Mouse (Mus musculus): ENCODE data around the gene Dlgap4. TPM values are rescaled to one million over a fixed set of nuclear protein-coding genes. Genes with fewer than 3 reads are reported as not detected.
"Not testable (repeated sequence)": the region's sequence is repeated elsewhere in the genome, so short reads cannot be mapped to it uniquely, and the experiment has no call there.

Dlgap4 gene
- total RNA-seq, 4 experiments from 2014 or later = 180 to 193 (median 189) TPM

GRCm38 (mm10) chr2:156775455-156776435 is 162.2 kb downstream of the Dlgap4 start:
- no peak for DNase-seq (ENCODE audit: low spot score in 2 of 2)

- no peak for DNase-seq (ENCODE audit: low spot score in 2 of 2)
Observed at GRCm38 (mm10) chr2:156776907-156777306, 163.4 kb downstream of the Dlgap4 start.

GRCm38 (mm10) chr2:156777326-156778004 is 164.0 kb downstream of the Dlgap4 start:
- DNase-seq (ENCODE audit: low spot score in 2 of 2) = no peak

GRCm38 (mm10) chr2:156778571-156778970 is 165.1 kb downstream of the Dlgap4 start:
- DNase-seq (ENCODE audit: low spot score in 2 of 2) = no peak

GRCm38 (mm10) chr2:156779036-156779435 is 165.5 kb downstream of the Dlgap4 start:
- no peak for DNase-seq (ENCODE audit: low spot score in 2 of 2)

- no peak for DNase-seq (ENCODE audit: low spot score in 2 of 2)
Observed at GRCm38 (mm10) chr2:156779488-156779887, 166.0 kb downstream of the Dlgap4 start.

- DNase-seq (ENCODE audit: low spot score in 2 of 2) = no peak
Observed at GRCm38 (mm10) chr2:156780129-156780528, 166.6 kb downstream of the Dlgap4 start.

GRCm38 (mm10) chr2:156780752-156781151 is 167.2 kb downstream of the Dlgap4 start:
- DNase-seq (ENCODE audit: low spot score in 2 of 2) = no peak

- no peak for DNase-seq (ENCODE audit: low spot score in 2 of 2)
Observed at GRCm38 (mm10) chr2:156781281-156781680, 167.8 kb downstream of the Dlgap4 start.

- DNase-seq (ENCODE audit: low spot score in 2 of 2) = no peak
Observed at GRCm38 (mm10) chr2:156781836-156782480, 168.5 kb downstream of the Dlgap4 start.

- DNase-seq (ENCODE audit: low spot score in 2 of 2) = no peak
Observed at GRCm38 (mm10) chr2:156782481-156783348, 169.2 kb downstream of the Dlgap4 start.

GRCm38 (mm10) chr2:156783349-156783728 is 169.8 kb downstream of the Dlgap4 start:
- DNase-seq (ENCODE audit: low spot score in 2 of 2) = no peak

- no peak for DNase-seq (ENCODE audit: low spot score in 2 of 2)
Observed at GRCm38 (mm10) chr2:156784016-156784585, 170.6 kb downstream of the Dlgap4 start.

- DNase-seq (ENCODE audit: low spot score in 2 of 2) = no peak
Observed at GRCm38 (mm10) chr2:156784891-156785290, 171.4 kb downstream of the Dlgap4 start.

- not testable (repeated sequence) for DNase-seq (ENCODE audit: low spot score in 2 of 2)
Observed at GRCm38 (mm10) chr2:156786369-156786768, 172.9 kb downstream of the Dlgap4 start.

GRCm38 (mm10) chr2:156787090-156787775 is 173.7 kb downstream of the Dlgap4 start:
- DNase-seq (ENCODE audit: low spot score in 2 of 2) = no peak

- DNase-seq (ENCODE audit: low spot score in 2 of 2) = no peak
Observed at GRCm38 (mm10) chr2:156787776-156788105, 174.2 kb downstream of the Dlgap4 start.

- DNase-seq (ENCODE audit: low spot score in 2 of 2) = no peak
Observed at GRCm38 (mm10) chr2:156788836-156789235, 175.3 kb downstream of the Dlgap4 start.

- DNase-seq (ENCODE audit: low spot score in 2 of 2) = no peak
Observed at GRCm38 (mm10) chr2:156798516-156798915, 185.0 kb downstream of the Dlgap4 start.

- DNase-seq (ENCODE audit: low spot score in 2 of 2) = no peak
Observed at GRCm38 (mm10) chr2:156801045-156801444, 187.5 kb downstream of the Dlgap4 start.
